12 mouse cellular contexts compared by ENCODE assay signal in genomic region chr17:85858516-85858915, GRCm38 (mm10).
DNase-seq lines count a peak whose midpoint lies in the region; ATAC-seq lines count a peak whose summit lies in the region.
"Had no signal": no experiment of that assay in that cellular context is flagged by ENCODE, and none has a peak within 500 bp of the region (broad histone marks: within the 10 kb centered on the region; RNA-seq: fewer than 3 reads in every experiment).

No protein-coding gene starts in this region.

- H3K27me3 ChIP-seq in heart, embryonic 16.5 days (ENCODE audit: control insufficient read depth, insufficient read depth, low read length) = no peaks in the 10 kb centered on the region
- peaks cover 15% of the 10 kb centered on the region for H3K27me3 ChIP-seq in forebrain, embryonic 10.5 days (ENCODE audit: poor library complexity, severe bottlenecking)
- no peaks in the 10 kb centered on the region for H3K27me3 ChIP-seq in midbrain, embryonic 12.5 days

- H3K36me3 ChIP-seq in heart, embryonic 16.5 days (ENCODE audit: control insufficient read depth, insufficient read depth) = no peaks in the 10 kb centered on the region
- H3K36me3 ChIP-seq in forebrain, embryonic 10.5 days (replicated peaks) = no peaks in the 10 kb centered on the region
- no peaks in the 10 kb centered on the region for H3K36me3 ChIP-seq in midbrain, embryonic 12.5 days
- H3K36me3 ChIP-seq: G1E; liver, embryonic 12.5 days had no signal

- intact Hi-C loops in heart, postnatal 14 days (cut with DNase I) = no loop called here

- H3K27ac ChIP-seq in heart, embryonic 16.5 days (ENCODE audit: low read length) = no peak overlapping the region
- no peak overlapping the region for H3K27ac ChIP-seq in forebrain, embryonic 10.5 days
- H3K27ac ChIP-seq in midbrain, embryonic 12.5 days (replicated peaks) = no peak overlapping the region
- H3K27ac ChIP-seq: liver, embryonic 12.5 days had no signal

- H3K4me1 ChIP-seq in heart, embryonic 16.5 days (ENCODE audit: control insufficient read depth, insufficient read depth, low read length) = no peaks in the 10 kb centered on the region
- H3K4me1 ChIP-seq in forebrain, embryonic 10.5 days = peaks cover 22% of the 10 kb centered on the region
- peaks cover 9% of the 10 kb centered on the region; the same call in 1 of the 2 replicates for H3K4me1 ChIP-seq in midbrain, embryonic 12.5 days
- H3K4me1 ChIP-seq: liver, embryonic 12.5 days had no signal

- no peak overlapping the region for H3K9ac ChIP-seq in heart, embryonic 16.5 days (ENCODE audit: low read length)
- H3K9ac ChIP-seq in midbrain, embryonic 12.5 days (replicated peaks) = no peak overlapping the region
- H3K9ac ChIP-seq: liver, embryonic 12.5 days had no signal

- no peak for DNase-seq in heart, postnatal 14 days
- DNase-seq in R1 (ENCODE audit: low read depth, low spot score) = peak; percentile 18
- DNase-seq in forebrain, embryonic 10.5 days (ENCODE audit: extremely low spot score, low spot score) = no peak
- DNase-seq in layer of hippocampus, adult 18-20 months (ENCODE audit: low spot score in 2 of 2) = no peak
- no peak for DNase-seq in lung, postnatal 36 days
- DNase-seq: kidney, postnatal 10 days; thymus, adult 2 months had no signal

- no peak overlapping the region for H3K4me3 ChIP-seq in heart, embryonic 16.5 days (ENCODE audit: low read length)
- peak overlapping the region; percentile 21; the same call in 1 of the 2 replicates for H3K4me3 ChIP-seq in forebrain, embryonic 10.5 days
- no peak overlapping the region for H3K4me3 ChIP-seq in midbrain, embryonic 12.5 days
- H3K4me3 ChIP-seq: liver, embryonic 12.5 days had no signal

- no peak for ATAC-seq in heart, embryonic 16.5 days (replicated peaks; ENCODE audit: extremely low read depth, insufficient read depth, low FRiP score)
- no peak for ATAC-seq in midbrain, embryonic 12.5 days (ENCODE audit: low FRiP score, low read depth)
- ATAC-seq: liver, embryonic 12.5 days; lung, postnatal 0 days had no signal

- H3K9me3 ChIP-seq in heart, embryonic 16.5 days (replicated peaks; ENCODE audit: control insufficient read depth, low read length) = no peaks in the 10 kb centered on the region
- H3K9me3 ChIP-seq in forebrain, embryonic 10.5 days = no peaks in the 10 kb centered on the region
- H3K9me3 ChIP-seq in midbrain, embryonic 12.5 days = no peaks in the 10 kb centered on the region
- H3K9me3 ChIP-seq: G1E; liver, embryonic 12.5 days had no signal

- WGBS in heart, embryonic 16.5 days = 75% methylated on average over 2 of the region's 2 CpGs
- WGBS in forebrain, embryonic 10.5 days = 85% methylated on average over 2 of the region's 2 CpGs
- 81% methylated on average over 2 of the region's 2 CpGs for WGBS in midbrain, embryonic 12.5 days

- H3K4me2 ChIP-seq in heart, embryonic 16.5 days (ENCODE audit: low read depth, low read length) = peak overlapping the region; percentile 58
- H3K4me2 ChIP-seq in midbrain, embryonic 12.5 days (replicated peaks) = peak overlapping the region; percentile 19; the same call in 1 of the 2 replicates
- H3K4me2 ChIP-seq: liver, embryonic 12.5 days had no signal
